Comparison of ENCODE assay signal across 7 mouse cellular contexts in the genomic region with DNA sequence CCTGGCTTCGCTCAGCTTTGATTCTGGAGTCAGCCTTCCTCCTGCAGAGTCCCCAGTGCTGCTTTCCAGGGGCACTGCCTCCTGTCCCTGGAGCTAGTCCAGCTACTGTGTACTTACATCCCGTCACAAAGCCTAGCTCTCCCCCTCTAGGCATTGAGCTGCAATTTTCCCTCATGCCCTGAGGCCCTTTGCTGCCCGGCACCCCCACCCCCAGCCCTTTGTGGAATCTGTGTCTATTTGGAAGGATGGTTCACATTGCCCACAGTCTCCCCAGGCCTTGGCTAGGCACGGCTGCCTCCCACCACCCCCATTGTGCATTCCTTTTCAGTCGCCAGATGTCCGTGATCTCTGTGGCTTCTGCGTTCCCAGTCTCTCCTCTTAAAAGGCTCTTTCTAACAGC.
DNase-seq lines count a peak whose midpoint lies in the region; ATAC-seq lines count a peak whose summit lies in the region.

No protein-coding gene starts in this region.

- peaks cover 24% of the 10 kb centered on the region for H3K4me1 ChIP-seq in embryonic facial prominence, embryonic 15.5 days
- peaks cover 5% of the 10 kb centered on the region for H3K4me1 ChIP-seq in intestine, embryonic 14.5 days (replicated peaks; ENCODE audit: control insufficient read depth, insufficient read depth, low read length)

- H3K9me3 ChIP-seq in embryonic facial prominence, embryonic 15.5 days (replicated peaks) = no peaks in the 10 kb centered on the region
- no peaks in the 10 kb centered on the region for H3K9me3 ChIP-seq in intestine, embryonic 14.5 days (ENCODE audit: control insufficient read depth, low read length)

- peak; percentile 60 for ATAC-seq in embryonic facial prominence, embryonic 15.5 days (ENCODE audit: insufficient number of reproducible peaks, low FRiP score, low TSS enrichment, low read depth)
- peak; percentile 55; the same call in 1 of the 2 replicates for ATAC-seq in intestine, embryonic 14.5 days (replicated peaks; ENCODE audit: low FRiP score, low TSS enrichment, low read depth)

- peak overlapping the region; percentile 66 for H3K27ac ChIP-seq in embryonic facial prominence, embryonic 15.5 days (replicated peaks)
- H3K27ac ChIP-seq in intestine, embryonic 14.5 days (ENCODE audit: low read depth) = peak overlapping the region; percentile 40; the same call in 1 of the 2 replicates

- H3K4me2 ChIP-seq in embryonic facial prominence, embryonic 15.5 days (replicated peaks) = no peak overlapping the region
- H3K4me2 ChIP-seq in intestine, embryonic 14.5 days (ENCODE audit: low read length) = no peak overlapping the region

- peaks cover 19% of the 10 kb centered on the region; the same call in 1 of the 2 replicates for H3K36me3 ChIP-seq in embryonic facial prominence, embryonic 15.5 days
- H3K36me3 ChIP-seq in intestine, embryonic 14.5 days (ENCODE audit: control insufficient read depth, insufficient read depth, low read length) = peaks cover 11% of the 10 kb centered on the region; the same call in 1 of the 2 replicates

- H3K27me3 ChIP-seq in embryonic facial prominence, embryonic 15.5 days = no peaks in the 10 kb centered on the region
- H3K27me3 ChIP-seq in intestine, embryonic 14.5 days (replicated peaks; ENCODE audit: control insufficient read depth, insufficient read depth, low read length) = no peaks in the 10 kb centered on the region

- 14% methylated on average over 7 of the region's 7 CpGs for WGBS in embryonic facial prominence, embryonic 15.5 days
- WGBS in intestine, embryonic 14.5 days = 33% methylated on average over 7 of the region's 7 CpGs

- peak; percentile 15 for DNase-seq in urinary bladder, postnatal 14 days (ENCODE audit: low spot score)
- no peak for DNase-seq in urinary bladder, postnatal 10 days (ENCODE audit: low spot score)
- DNase-seq in intestine, embryonic 14.5 days (ENCODE audit: low spot score) = no peak
- DNase-seq in lung, postnatal 4 days = peak; percentile 35 to 43
- DNase-seq in thymus, postnatal 25 days = no peak
- no peak for DNase-seq in left cerebral cortex, adult 8-10 months (ENCODE audit: low spot score in 2 of 2)

- H3K4me3 ChIP-seq in embryonic facial prominence, embryonic 15.5 days (replicated peaks) = no peak overlapping the region
- H3K4me3 ChIP-seq in intestine, embryonic 14.5 days (ENCODE audit: low read depth, low read length) = no peak overlapping the region

- H3K9ac ChIP-seq in embryonic facial prominence, embryonic 15.5 days = no peak overlapping the region
- no peak overlapping the region for H3K9ac ChIP-seq in intestine, embryonic 14.5 days (ENCODE audit: low read length)

Comparison
In these comparisons a context has a peak if more than half of its experiments do, and no peak if none do; other contexts are left out.
1. DNase-seq: peak in urinary bladder, postnatal 14 days (single experiment) and lung, postnatal 4 days (2 of 2); none in urinary bladder, postnatal 10 days (single experiment), intestine, embryonic 14.5 days (single experiment), thymus, postnatal 25 days (single experiment) and left cerebral cortex, adult 8-10 months (0 of 2).